Comparison of ENCODE assay signal across 10 mouse cellular contexts in genomic region chr14:101460768-101461167, GRCm38 (mm10).
DNase-seq lines count a peak whose midpoint lies in the region; ATAC-seq and TF ChIP-seq lines count a peak whose summit lies in the region.
"Had no signal": no experiment of that assay in that cellular context is flagged by ENCODE, and none has a peak within 500 bp of the region (broad histone marks: within the 10 kb centered on the region; RNA-seq: fewer than 3 reads in every experiment).

No protein-coding gene starts in this region.

- no peak for DNase-seq in spleen, adult 2 months (ENCODE audit: low read depth in 1 of 2, low spot score in 2 of 2)
- no peak for DNase-seq in spleen, adult 12 weeks (ENCODE audit: low spot score)
- peak; percentile 74 for DNase-seq in brain, embryonic 14.5 days (ENCODE audit: low read depth)
- DNase-seq in hindlimb bud, embryonic 11.5 days (ENCODE audit: extremely low spot score, low read depth, low spot score) = peak; percentile 30
- DNase-seq in left cerebral cortex, adult 8-10 months (ENCODE audit: low spot score in 2 of 2) = peak; percentile 27 to 29
- DNase-seq in naive thymus-derived CD4-positive, alpha-beta T cell, adult 2 months (ENCODE audit: low read depth) = peak; percentile 73
- peak; percentile 29 for DNase-seq in urinary bladder, adult 2 months (ENCODE audit: low spot score)

- ATAC-seq in forebrain, embryonic 15.5 days (replicated peaks) = 0 out of 2 replicates have a peak, but pooled peaks have one; percentile 43

- H3K27me3 ChIP-seq in spleen, adult 2 months (ENCODE audit: control insufficient read depth, insufficient read depth, low read length) = no peaks in the 10 kb centered on the region
- no peaks in the 10 kb centered on the region for H3K27me3 ChIP-seq in forebrain, embryonic 15.5 days
- H3K27me3 ChIP-seq: embryonic facial prominence, embryonic 13.5 days; neural tube, embryonic 13.5 days had no signal

- no peak overlapping the region for H3K27ac ChIP-seq in spleen, adult 2 months (ENCODE audit: insufficient read depth, low read length)
- H3K27ac ChIP-seq in forebrain, embryonic 15.5 days (replicated peaks) = no peak overlapping the region
- H3K27ac ChIP-seq: embryonic facial prominence, embryonic 13.5 days; neural tube, embryonic 13.5 days had no signal

- no peak for TF ChIP-seq POLR2A in spleen, adult 2 months (IDR thresholded peaks at IDR 0.05; ENCODE audit: low read depth, low read length)
- TF ChIP-seq POLR2A in brain, embryonic 14.5 days (IDR thresholded peaks at IDR 0.05; ENCODE audit: borderline replicate concordance, extremely low read depth, insufficient read depth, insufficient read length, poor library complexity, severe bottlenecking) = no peak

- no peaks in the 10 kb centered on the region for H3K9me3 ChIP-seq in forebrain, embryonic 15.5 days
- H3K9me3 ChIP-seq: embryonic facial prominence, embryonic 13.5 days; neural tube, embryonic 13.5 days had no signal

- H3K4me1 ChIP-seq in spleen, adult 2 months (ENCODE audit: control insufficient read depth, insufficient read depth, insufficient read length) = no peaks in the 10 kb centered on the region
- no peaks in the 10 kb centered on the region for H3K4me1 ChIP-seq in forebrain, embryonic 15.5 days
- H3K4me1 ChIP-seq: embryonic facial prominence, embryonic 13.5 days; neural tube, embryonic 13.5 days had no signal

- no peak overlapping the region for H3K4me3 ChIP-seq in spleen, adult 2 months (ENCODE audit: extremely low read depth, insufficient read depth, insufficient read length)
- no peak overlapping the region for H3K4me3 ChIP-seq in forebrain, embryonic 15.5 days
- H3K4me3 ChIP-seq: embryonic facial prominence, embryonic 13.5 days; neural tube, embryonic 13.5 days had no signal

- TF ChIP-seq CTCF in spleen, adult 2 months (IDR thresholded peaks at IDR 0.05; ENCODE audit: extremely low read depth, insufficient read depth, insufficient read length, insufficient replicate concordance) = peak; percentile 24; the same call in 1 of the 2 replicates
- peak; percentile 72 for TF ChIP-seq CTCF in brain, embryonic 14.5 days (IDR thresholded peaks at IDR 0.05; ENCODE audit: borderline replicate concordance, extremely low read depth, insufficient read depth, insufficient read length)

- H3K9ac ChIP-seq in forebrain, embryonic 15.5 days (replicated peaks) = no peak overlapping the region
- H3K9ac ChIP-seq: embryonic facial prominence, embryonic 13.5 days; neural tube, embryonic 13.5 days had no signal

- no peak overlapping the region for H3K4me2 ChIP-seq in forebrain, embryonic 15.5 days (replicated peaks)
- H3K4me2 ChIP-seq: embryonic facial prominence, embryonic 13.5 days; neural tube, embryonic 13.5 days had no signal

- no peaks in the 10 kb centered on the region for H3K36me3 ChIP-seq in spleen, adult 2 months (ENCODE audit: control insufficient read depth, insufficient read depth, low read length)
- H3K36me3 ChIP-seq in forebrain, embryonic 15.5 days = no peaks in the 10 kb centered on the region
- H3K36me3 ChIP-seq: embryonic facial prominence, embryonic 13.5 days; neural tube, embryonic 13.5 days had no signal

- 23% methylated on average over 6 of the region's 6 CpGs for WGBS in spleen, adult 2 months
- WGBS in forebrain, embryonic 15.5 days = 26% methylated on average over 6 of the region's 6 CpGs

Comparison
In these comparisons a context has a peak if more than half of its experiments do, and no peak if none do; other contexts are left out.
1. DNase-seq: peak in brain, embryonic 14.5 days (single experiment), hindlimb bud, embryonic 11.5 days (single experiment), left cerebral cortex, adult 8-10 months (2 of 2), naive thymus-derived CD4-positive, alpha-beta T cell, adult 2 months (single experiment) and urinary bladder, adult 2 months (single experiment); none in spleen, adult 2 months (0 of 2) and spleen, adult 12 weeks (single experiment).